10 mouse cellular contexts compared by ENCODE assay signal in the genomic region with DNA sequence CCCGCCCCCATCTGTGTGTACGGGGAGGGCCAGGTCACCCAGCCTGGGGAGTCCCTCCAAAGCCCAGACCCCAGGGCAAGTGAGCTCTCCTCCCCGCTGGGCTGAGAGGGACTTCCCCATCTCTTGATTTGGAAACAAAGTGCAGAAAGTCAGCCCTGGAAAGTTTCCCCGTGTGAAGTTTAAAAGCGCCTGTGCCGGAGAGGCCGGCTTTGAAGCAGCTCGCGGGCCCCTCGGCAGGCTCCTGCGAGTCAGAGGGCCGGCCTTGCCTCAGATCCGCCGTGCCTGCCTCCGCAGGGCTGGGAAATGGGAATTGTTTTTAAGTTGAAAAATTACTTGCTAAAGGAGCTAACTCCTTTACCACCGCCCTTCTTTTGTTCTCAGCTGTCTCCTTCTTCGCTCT. TPM values are rescaled to one million over a fixed set of nuclear protein-coding genes. Genes with fewer than 3 reads are reported as not detected.
DNase-seq lines count a peak whose midpoint lies in the region; ATAC-seq and TF ChIP-seq lines count a peak whose summit lies in the region.
"Had no signal": no experiment of that assay in that cellular context is flagged by ENCODE, and none has a peak within 500 bp of the region (broad histone marks: within the 10 kb centered on the region; RNA-seq: fewer than 3 reads in every experiment).

No protein-coding gene starts in this region.

- 0 out of 2 replicates have a peak overlapping the region, but pooled peaks have one; percentile 21 for H3K9ac ChIP-seq in embryonic facial prominence, embryonic 14.5 days (ENCODE audit: low read depth, low read length)
- no peak overlapping the region for H3K9ac ChIP-seq in stomach, postnatal 0 days (ENCODE audit: low read length)

- H3K9me3 ChIP-seq in embryonic facial prominence, embryonic 14.5 days (ENCODE audit: control insufficient read depth, low read length), result no peaks in the 10 kb centered on the region
- no peaks in the 10 kb centered on the region for H3K9me3 ChIP-seq in stomach, postnatal 0 days (ENCODE audit: control insufficient read depth, low read length)

- H3K4me2 ChIP-seq in embryonic facial prominence, embryonic 14.5 days (ENCODE audit: low read depth, low read length), result peak overlapping the region; percentile 26; the same call in 1 of the 2 replicates
- H3K4me2 ChIP-seq in stomach, postnatal 0 days (replicated peaks; ENCODE audit: low read depth), result no peak overlapping the region

- peaks cover 11% of the 10 kb centered on the region for H3K4me1 ChIP-seq in testis, adult 2 months (ENCODE audit: control insufficient read depth, insufficient read depth, low read length)
- peaks cover 6% of the 10 kb centered on the region; the same call in 1 of the 2 replicates for H3K4me1 ChIP-seq in embryonic facial prominence, embryonic 14.5 days (ENCODE audit: control insufficient read depth, insufficient read depth, low read length)
- H3K4me1 ChIP-seq in stomach, postnatal 0 days (replicated peaks; ENCODE audit: control insufficient read depth, insufficient read depth), result peaks cover 3% of the 10 kb centered on the region; the same call in 1 of the 2 replicates

- WGBS in embryonic facial prominence, embryonic 14.5 days, result 3% methylated on average over 17 of the region's 17 CpGs
- WGBS in stomach, postnatal 0 days, result 6% methylated on average over 17 of the region's 17 CpGs

- no peak for TF ChIP-seq CTCF in testis, adult 2 months (IDR thresholded peaks at IDR 0.05; ENCODE audit: control insufficient read depth, insufficient read depth, insufficient replicate concordance, low read depth, low read length)
- no peak for TF ChIP-seq CTCF in stomach, postnatal 0 days (IDR thresholded peaks at IDR 0.05; ENCODE audit: low read depth)

- TF ChIP-seq POLR2A in testis, adult 2 months (IDR thresholded peaks at IDR 0.05; ENCODE audit: control insufficient read depth, low read depth, low read length), result no peak

- no peak for DNase-seq in testis, postnatal 10 days (ENCODE audit: low spot score)
- no peak for DNase-seq in embryonic facial prominence, embryonic 14.5 days (ENCODE audit: low spot score)
- DNase-seq in stomach, postnatal 0 days (ENCODE audit: low spot score), result no peak
- DNase-seq in gastrocnemius, postnatal 36 days, result no peak
- no peak for DNase-seq in left cerebral cortex, adult 8-10 months (ENCODE audit: low spot score in 2 of 2)
- no peak for DNase-seq in right cerebral cortex, adult 18-20 months
- DNase-seq: kidney, adult 11 months; lung, postnatal 4 days had no signal

- intact Hi-C loops in gastrocnemius, postnatal 36 days (cut with DNase I), result no loop called here

- H3K27me3 ChIP-seq in testis, adult 2 months (ENCODE audit: control insufficient read depth, insufficient read depth, low read length), result peaks cover 12% of the 10 kb centered on the region; the same call in 1 of the 2 replicates
- H3K27me3 ChIP-seq in embryonic facial prominence, embryonic 14.5 days (replicated peaks; ENCODE audit: control insufficient read depth, insufficient read depth, low read length), result peaks cover 89% of the 10 kb centered on the region
- H3K27me3 ChIP-seq in stomach, postnatal 0 days (ENCODE audit: control insufficient read depth, insufficient read depth, low read length), result peaks cover 34% of the 10 kb centered on the region; the same call in 1 of the 2 replicates

- no peak for TF ChIP-seq EP300 in stomach, postnatal 0 days (optimal IDR thresholded peaks at IDR 0.05)

- ATAC-seq in embryonic facial prominence, embryonic 14.5 days (ENCODE audit: low read depth), result no peak
- ATAC-seq in inflammation-experienced regulatory T-cells, adult 6 months, result peak; percentile 61
- ATAC-seq in stomach, postnatal 0 days (ENCODE audit: low FRiP score, low TSS enrichment), result no peak

- H3K27ac ChIP-seq in testis, adult 2 months (ENCODE audit: control insufficient read depth, insufficient read depth, low read depth, low read length), result no peak overlapping the region
- H3K27ac ChIP-seq in embryonic facial prominence, embryonic 14.5 days (replicated peaks; ENCODE audit: low read depth, low read length), result no peak overlapping the region
- no peak overlapping the region for H3K27ac ChIP-seq in stomach, postnatal 0 days (replicated peaks)

- peak overlapping the region; percentile 27 for H3K4me3 ChIP-seq in testis, adult 2 months (ENCODE audit: control insufficient read depth, low read depth, low read length)
- 0 out of 2 replicates have a peak overlapping the region, but pooled peaks have one; percentile 15 for H3K4me3 ChIP-seq in embryonic facial prominence, embryonic 14.5 days (ENCODE audit: low read depth, low read length)
- 0 out of 2 replicates have a peak overlapping the region, but pooled peaks have one; percentile 10 for H3K4me3 ChIP-seq in stomach, postnatal 0 days (ENCODE audit: low read depth, low read length)

- H3K36me3 ChIP-seq in testis, adult 2 months (ENCODE audit: control insufficient read depth, insufficient read depth, low read length), result no peaks in the 10 kb centered on the region
- H3K36me3 ChIP-seq in embryonic facial prominence, embryonic 14.5 days (ENCODE audit: control insufficient read depth, insufficient read depth, low read length), result no peaks in the 10 kb centered on the region
- no peaks in the 10 kb centered on the region for H3K36me3 ChIP-seq in stomach, postnatal 0 days (ENCODE audit: control insufficient read depth, insufficient read depth, low read length)

RNA-seq across cellular contexts. Expression of a gene that starts 2.5 kb away (rescaled TPM):
- 1.0 and 1.3 TPM in 2 replicates for polyA plus RNA-seq in testis, adult 2 months (2012; rRNA removed)
- 10.4 and 11.2 TPM in 2 replicates for polyA plus RNA-seq in embryonic facial prominence, embryonic 14.5 days (2014; fragmentation: Nextera tagmentation; extraction: Ambion mirVana)
- under 1 TPM in 1 of 3 experiments, not detected in 2; 0.13 TPM for polyA plus RNA-seq in inflammation-experienced regulatory T-cells, adult 6 months (2017; shearing (Covaris generic))
- polyA plus RNA-seq in stomach, postnatal 0 days (2015; fragmentation: Nextera tagmentation; extraction: Ambion mirVana), result not detected in 2 replicates
- total RNA-seq in gastrocnemius, postnatal 36 days (2021), result not detected
- total RNA-seq in left cerebral cortex, adult 8-10 months (2022), result 10 to 100 TPM; 55.7 to 61.8 (median 58.4) TPM

RNA-seq across cellular contexts. Expression of a gene that starts 49.4 kb away (rescaled TPM):
- polyA plus RNA-seq in testis, adult 2 months (2012; rRNA removed), result 21.0 and 21.6 TPM in 2 replicates
- polyA plus RNA-seq in embryonic facial prominence, embryonic 14.5 days (2014; fragmentation: Nextera tagmentation; extraction: Ambion mirVana), result 10.9 and 12.4 TPM in 2 replicates
- 10 to 100 TPM in 2 of 3 experiments, 1 to 10 TPM in 1; 9.3 to 16.0 (median 14.6) TPM for polyA plus RNA-seq in inflammation-experienced regulatory T-cells, adult 6 months (2017; shearing (Covaris generic))
- 3.1 and 4.3 TPM in 2 replicates for polyA plus RNA-seq in stomach, postnatal 0 days (2015; fragmentation: Nextera tagmentation; extraction: Ambion mirVana)
- 10 to 100 TPM; 24.9 to 28.2 TPM for total RNA-seq in gastrocnemius, postnatal 36 days (2021)
- total RNA-seq in left cerebral cortex, adult 8-10 months (2022), result 10 to 100 TPM; 80.4 to 89.2 (median 83.8) TPM
